Mouse (Mus musculus): Measurements from ENCODE around the gene Sh3bp1.

- TF ChIP-seq MAX (IDR thresholded peaks at IDR 0.05; ENCODE audit: low read length) (no peak), SIN3A (IDR thresholded peaks at IDR 0.05; ENCODE audit: low read length) (0 out of 2 replicates have a peak, but pooled peaks have one; percentile 30), CTCF (IDR thresholded peaks at IDR 0.05 in 2 of 3, conservative IDR thresholded peaks at IDR 0.05 in 1 of 3; ENCODE audit: control insufficient read depth in 1 of 3, insufficient read depth in 1 of 3, low read depth in 2 of 3, low read length in 3 of 3, poor library complexity in 1 of 3, severe bottlenecking in 1 of 3) (peak; percentile 72 to 98 (median 86)), TAL1 (IDR thresholded peaks at IDR 0.05; ENCODE audit: low read length) (no peak), POLR2AphosphoS2 (IDR thresholded peaks at IDR 0.05; ENCODE audit: low read length) (no peak), ZKSCAN1 (IDR thresholded peaks at IDR 0.05; ENCODE audit: low read depth, low read length) (no peak), USF1 (IDR thresholded peaks at IDR 0.05; ENCODE audit: low read depth, low read length) (no peak)
These were observed 3.7 kb downstream of the Sh3bp1 start for GRCm38 (mm10) chr15:78903243-78903642.
